Mouse (Mus musculus) intestine, embryonic 14.5 days (tissue): ENCODE results near the gene Mrap. TPM values are rescaled to one million over a fixed set of nuclear protein-coding genes. Genes with fewer than 3 reads are reported as not detected.

Experiments
- ATAC-seq: fragments of 200-750 bp; cut with Nextera tagmentation; replicated peaks from 2 replicates; pipeline ENCODE4 v1.8.0; 2017; ENCODE audit warnings: low read depth, moderate number of reproducible peaks, moderate TSS enrichment, moderate library complexity; ENCODE audit not compliant: low FRiP score, low TSS enrichment
- DNase-seq: peaks from one replicate; pipeline ENCODE4 v3.0.0-alpha.2; 2018; ENCODE audit warnings: low spot score
- H3K27ac ChIP-seq: fragments of 300-500 bp; sonication (generic); 2 replicates; pipeline ENCODE4 v1.5.1; 2014; ENCODE audit warnings: low read depth, mild to moderate bottlenecking, control low read depth
- H3K27me3 ChIP-seq: fragments of 300-500 bp; sonication (generic); replicated peaks from 2 replicates; pipeline ENCODE4 v1.6.1; 2014; ENCODE audit warnings: low read length, control low read depth; ENCODE audit not compliant: control insufficient read depth, insufficient read depth
- H3K36me3 ChIP-seq: fragments of 300-500 bp; sonication (generic); 2 replicates; pipeline ENCODE4 v1.6.1; 2014; ENCODE audit warnings: low read length, control low read depth; ENCODE audit not compliant: control insufficient read depth, insufficient read depth
- H3K4me1 ChIP-seq: fragments of 300-500 bp; sonication (generic); replicated peaks from 2 replicates; pipeline ENCODE4 v1.6.1; 2014; ENCODE audit warnings: low read length, control low read depth, mixed read lengths; ENCODE audit not compliant: control insufficient read depth, insufficient read depth
- H3K4me2 ChIP-seq: fragments of 300-500 bp; sonication (generic); 2 replicates; pipeline ENCODE4 v1.6.1; 2014; ENCODE audit warnings: low read length
- H3K4me3 ChIP-seq: fragments of 300-500 bp; sonication (generic); 2 replicates; pipeline ENCODE4 v1.5.1; 2014; ENCODE audit warnings: low read depth, low read length, control low read depth, mixed read lengths
- H3K9ac ChIP-seq: fragments of 300-500 bp; sonication (generic); 2 replicates; pipeline ENCODE4 v1.6.1; 2014; ENCODE audit warnings: mild to moderate bottlenecking, low read length
- H3K9me3 ChIP-seq: fragments of 300-500 bp; sonication (generic); 2 replicates; pipeline ENCODE4 v1.6.1; 2016; ENCODE audit warnings: low read length, control low read depth; ENCODE audit not compliant: control insufficient read depth
- WGBS: fragments of 180-500 bp; shearing (Covaris S2); extraction: QIAGEN DNeasy Blood & Tissue Kit; methylation state at CpG from one replicate; pipeline ENCODE4 v1.1.7; 2014; 5-methylcytosine and 5-hydroxymethylcytosine counted together
- polyA plus RNA-seq: library from polyadenylated mRNA; unstranded; fragments of >200 nt; fragmentation: Nextera tagmentation; extraction: Ambion mirVana; gene quantifications from 2 replicates; pipeline ENCODE4 v1.2.1, GENCODE M21; 2014

The Mrap gene
- polyA plus RNA-seq, 1 experiment from 2014 or later = not detected

GRCm38 (mm10) chr16:90703646-90704045 is 34.4 kb upstream of the Mrap start:
- Histone ChIP-seq H3K27ac (no peak overlapping the region), H3K27me3 (no peaks in the 10 kb centered on the region), H3K9ac (no peak overlapping the region), H3K4me1 (peaks cover 16% of the 10 kb centered on the region), H3K9me3 (no peaks in the 10 kb centered on the region), H3K36me3 (no peaks in the 10 kb centered on the region), H3K4me2 (no peak overlapping the region; the same call in 1 of the 2 replicates), H3K4me3 (no peak overlapping the region)
- DNase-seq (no peak), ATAC-seq (no peak)
- WGBS = 0% methylated on average over 1 of the region's 1 CpGs

- Histone ChIP-seq H3K9ac (no peak overlapping the region), H3K27ac (no peak overlapping the region), H3K27me3 (no peaks in the 10 kb centered on the region), H3K4me2 (no peak overlapping the region; the same call in 1 of the 2 replicates), H3K4me3 (no peak overlapping the region), H3K4me1 (peaks cover 16% of the 10 kb centered on the region), H3K36me3 (no peaks in the 10 kb centered on the region), H3K9me3 (no peaks in the 10 kb centered on the region)
- ATAC-seq (no peak), DNase-seq (no peak)
- 37% methylated on average over 13 of the region's 13 CpGs for whole genome bisulfite sequencing
Observed at GRCm38 (mm10) chr16:90704161-90704825, 33.7 kb upstream of the Mrap start.

GRCm38 (mm10) chr16:90706279-90706678 is 31.7 kb upstream of the Mrap start:
- Histone ChIP-seq H3K9ac (no peak overlapping the region), H3K4me1 (peaks cover 16% of the 10 kb centered on the region), H3K27me3 (no peaks in the 10 kb centered on the region), H3K4me2 (no peak overlapping the region), H3K27ac (no peak overlapping the region), H3K36me3 (no peaks in the 10 kb centered on the region), H3K9me3 (no peaks in the 10 kb centered on the region), H3K4me3 (no peak overlapping the region)
- WGBS = 11% methylated on average over 3 of the region's 3 CpGs
- DNase-seq = peak; percentile 59
- ATAC-seq = no peak

GRCm38 (mm10) chr16:90709711-90710289 is 28.2 kb upstream of the Mrap start:
- Histone ChIP-seq H3K27me3 (peaks cover 5% of the 10 kb centered on the region; the same call in 1 of the 2 replicates), H3K4me2 (peak overlapping the region; percentile 0; the same call in 1 of the 2 replicates), H3K9me3 (no peaks in the 10 kb centered on the region), H3K27ac (no peak overlapping the region), H3K9ac (no peak overlapping the region), H3K4me3 (no peak overlapping the region), H3K36me3 (no peaks in the 10 kb centered on the region), H3K4me1 (peaks cover 6% of the 10 kb centered on the region; the same call in 1 of the 2 replicates)
- DNase-seq (peak; percentile 59), ATAC-seq (no peak)
- 38% methylated on average over 17 of the region's 17 CpGs for WGBS

- no peak for ATAC-seq
- Histone ChIP-seq H3K4me3 (no peak overlapping the region), H3K27me3 (peaks cover 5% of the 10 kb centered on the region; the same call in 1 of the 2 replicates), H3K4me2 (no peak overlapping the region), H3K4me1 (peaks cover 6% of the 10 kb centered on the region; the same call in 1 of the 2 replicates), H3K9ac (no peak overlapping the region), H3K36me3 (no peaks in the 10 kb centered on the region), H3K27ac (no peak overlapping the region), H3K9me3 (no peaks in the 10 kb centered on the region)
- DNase-seq = no peak
- WGBS = 66% methylated on average over 12 of the region's 12 CpGs
Observed at GRCm38 (mm10) chr16:90710313-90710712, 27.7 kb upstream of the Mrap start.

GRCm38 (mm10) chr16:90724051-90724450 is 14.0 kb upstream of the Mrap start:
- DNase-seq = no peak
- Histone ChIP-seq H3K27me3 (no peaks in the 10 kb centered on the region), H3K9me3 (no peaks in the 10 kb centered on the region), H3K9ac (no peak overlapping the region), H3K36me3 (peaks cover 31% of the 10 kb centered on the region), H3K4me3 (no peak overlapping the region), H3K27ac (no peak overlapping the region), H3K4me1 (peaks cover 5% of the 10 kb centered on the region), H3K4me2 (no peak overlapping the region)
- WGBS = 94% methylated on average over 4 of the region's 4 CpGs
- no peak for ATAC-seq

- no peak overlapping the region for H3K27ac ChIP-seq
- H3K9me3 ChIP-seq = no peaks in the 10 kb centered on the region
- peak overlapping the region; percentile 75 for H3K4me2 ChIP-seq
- WGBS = 6% methylated on average over 38 of the region's 38 CpGs
- H3K36me3 ChIP-seq = peaks cover 12% of the 10 kb centered on the region
- DNase-seq (no peak), ATAC-seq (peak; percentile 32; the same call in 1 of the 2 replicates)
- H3K9ac ChIP-seq = peak overlapping the region; percentile 66
- H3K4me3 ChIP-seq = peak overlapping the region; percentile 88
- peaks cover 5% of the 10 kb centered on the region for H3K4me1 ChIP-seq
- H3K27me3 ChIP-seq = no peaks in the 10 kb centered on the region
Observed at GRCm38 (mm10) chr16:90726600-90727227, 11.3 kb upstream of the Mrap start.

GRCm38 (mm10) chr16:90727233-90728115 is 10.5 kb upstream of the Mrap start, which contains the start of gene Mis18a:
Gene Mis18a, minus strand, starts transcription at chr16:90727404.
- Histone ChIP-seq H3K9me3 (no peaks in the 10 kb centered on the region), H3K9ac (peak within 1 kb of the TSS; percentile 66), H3K36me3 (peaks cover 7% of the 10 kb centered on the region; the same call in 1 of the 2 replicates), H3K4me1 (peaks cover 5% of the 10 kb centered on the region), H3K27ac (peak within 1 kb of the TSS; percentile 33; the same call in 1 of the 2 replicates), H3K27me3 (no peaks in the 10 kb centered on the region), H3K4me2 (peak within 1 kb of the TSS; percentile 75), H3K4me3 (peak within 1 kb of the TSS; percentile 88)
- 2% methylated on average over 53 of the region's 53 CpGs for WGBS
- peak; percentile 97 for DNase-seq
- peak; percentile 95 for ATAC-seq
